Mouse (Mus musculus): ENCODE data around the gene Lbhd1.
"Not testable (repeated sequence)": the region's sequence is repeated elsewhere in the genome, so short reads cannot be mapped to it uniquely, and the experiment has no call there.

The Lbhd1 gene

DNA sequence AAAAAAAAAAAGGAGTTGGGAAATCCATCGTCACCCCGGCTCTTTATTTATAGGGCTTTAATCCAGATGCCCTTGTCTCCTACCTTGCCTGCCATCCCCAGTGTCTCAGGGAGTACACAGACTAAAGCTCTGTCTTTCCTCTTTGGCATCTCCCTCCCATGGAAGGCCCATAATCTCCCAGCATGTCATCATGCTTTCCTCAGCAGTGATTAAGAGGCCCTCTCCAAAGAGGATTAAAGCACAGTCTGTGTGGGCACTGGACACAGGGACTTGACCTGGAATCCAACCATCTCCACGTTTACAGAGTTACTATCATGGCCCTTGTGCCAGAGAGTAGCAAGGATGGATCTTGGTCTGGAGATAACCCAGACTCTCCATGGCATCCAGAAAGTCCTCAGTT lies at the start of gene Lbhd1, which contains the start of gene Gm49403:
Gene Lbhd1 (plus strand): TSS at position 117 of the 400 bp plus-strand sequence.
Gene Gm49403 (plus strand): TSS at position 315 of the 400 bp plus-strand sequence.
- DNase-seq (ENCODE audit: low spot score in 2 of 2) = no peak

DNA sequence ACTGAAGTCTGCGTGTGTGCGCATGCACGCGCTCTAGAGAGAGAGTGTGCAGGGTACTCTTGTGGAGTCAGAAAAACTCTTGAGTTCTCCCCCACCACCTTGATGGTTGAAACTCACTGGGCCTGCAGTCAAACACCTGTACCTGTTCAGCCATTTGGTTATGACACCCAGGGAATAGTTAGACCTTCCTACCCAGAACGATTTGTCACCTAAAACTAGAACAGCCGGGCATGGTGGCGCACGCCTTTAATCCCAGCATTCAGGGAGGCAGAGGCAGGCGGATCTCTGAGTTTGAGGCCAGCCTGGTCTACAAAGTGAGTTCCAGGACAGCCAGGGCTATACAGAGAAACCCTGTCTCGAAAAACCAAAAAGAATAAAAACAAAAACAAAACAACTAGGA lies 47.2 kb upstream of the Lbhd1 start:
- DNase-seq (ENCODE audit: low spot score in 2 of 2) = not testable (repeated sequence)

- DNase-seq (ENCODE audit: low spot score in 2 of 2) = peak; percentile 81 to 90
These were observed 46.2 kb upstream of the Lbhd1 start, which contains the start of gene Bscl2 for GRCm38 (mm10) chr19:8837251-8837791. TSS of gene Bscl2 (plus strand) at chr19:8837467.

- peak in 1 of 2 experiments; percentile 48 for DNase-seq (ENCODE audit: low spot score in 2 of 2)
These were observed 45.3 kb upstream of the Lbhd1 start for GRCm38 (mm10) chr19:8838041-8838730.

DNA sequence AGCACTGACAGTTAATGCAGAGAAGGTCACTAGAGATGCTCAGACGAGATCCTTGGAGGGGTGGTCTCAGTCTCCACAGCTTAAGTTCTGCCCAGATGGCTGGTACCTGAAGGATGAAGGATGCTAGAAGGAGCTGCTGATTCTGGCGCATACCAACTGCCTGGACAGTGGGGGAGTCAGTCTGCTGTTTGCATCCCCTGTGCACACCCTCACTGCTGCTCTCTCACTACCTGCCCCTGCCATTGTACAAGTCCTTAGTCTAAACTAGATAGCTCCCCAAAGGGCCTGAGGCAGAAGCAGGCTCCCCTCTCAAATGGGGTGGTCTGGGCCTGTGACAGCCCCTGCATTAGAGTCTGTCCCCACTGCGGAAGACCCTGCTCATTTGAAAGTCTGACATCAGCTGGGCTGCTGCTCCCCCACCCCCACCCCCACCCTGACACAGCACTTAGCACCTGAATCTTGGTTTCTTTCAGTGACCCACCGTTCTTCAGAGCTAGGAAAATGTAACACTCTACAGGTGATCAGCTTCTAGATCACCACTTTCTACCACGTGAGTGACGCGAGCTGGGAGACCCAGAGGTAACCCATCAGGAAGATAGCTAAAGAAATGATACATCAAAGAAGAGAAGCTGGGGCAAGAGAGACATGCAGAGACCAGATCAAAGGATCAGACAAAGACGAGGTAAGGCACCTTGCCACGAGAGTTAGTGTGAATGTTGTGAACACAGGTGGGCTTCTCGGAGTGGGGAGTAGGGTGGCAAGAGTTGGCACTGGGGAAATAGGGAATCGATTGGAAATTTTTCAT lies 44.2 kb upstream of the Lbhd1 start, which contains the start of gene Gng3:
Gene Gng3 (minus strand): TSS at position 92 of the 805 bp plus-strand sequence.
- DNase-seq (ENCODE audit: low spot score in 2 of 2) = peak; percentile 85 to 93

- peak in 1 of 2 experiments; percentile 76 for DNase-seq (ENCODE audit: low spot score in 2 of 2)
These were observed 43.4 kb upstream of the Lbhd1 start for GRCm38 (mm10) chr19:8839908-8840791.

GRCm38 (mm10) chr19:8841012-8841411 lies 42.5 kb upstream of the Lbhd1 start:
- no peak for DNase-seq (ENCODE audit: low spot score in 2 of 2)

DNA sequence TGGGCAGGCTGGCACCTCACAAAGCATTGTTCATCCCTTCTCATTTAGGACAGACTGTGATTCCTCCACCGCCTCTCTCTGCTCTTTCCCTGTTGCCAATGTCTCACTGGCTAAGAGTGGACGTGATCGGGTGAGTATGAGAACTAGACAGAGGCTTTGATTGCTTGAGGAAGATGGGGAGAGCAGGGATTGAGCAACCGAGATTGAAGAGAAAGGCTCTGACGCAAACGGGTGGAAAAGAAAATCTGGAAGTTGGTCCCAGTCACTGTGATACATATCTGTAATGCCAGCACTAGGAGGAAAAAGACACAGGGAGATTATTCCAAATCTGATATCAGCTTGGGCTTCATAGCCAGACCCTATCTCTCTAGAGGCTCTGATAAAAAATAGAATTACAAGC lies 40.6 kb upstream of the Lbhd1 start:
- DNase-seq (ENCODE audit: low spot score in 2 of 2) = no peak

- DNase-seq (ENCODE audit: low spot score in 2 of 2) = peak in 1 of 2 experiments; percentile 82
These were observed 39.0 kb upstream of the Lbhd1 start for GRCm38 (mm10) chr19:8844371-8845129.

GRCm38 (mm10) chr19:8848356-8848755 lies 35.2 kb upstream of the Lbhd1 start:
- no peak for DNase-seq (ENCODE audit: low spot score in 2 of 2)

DNA sequence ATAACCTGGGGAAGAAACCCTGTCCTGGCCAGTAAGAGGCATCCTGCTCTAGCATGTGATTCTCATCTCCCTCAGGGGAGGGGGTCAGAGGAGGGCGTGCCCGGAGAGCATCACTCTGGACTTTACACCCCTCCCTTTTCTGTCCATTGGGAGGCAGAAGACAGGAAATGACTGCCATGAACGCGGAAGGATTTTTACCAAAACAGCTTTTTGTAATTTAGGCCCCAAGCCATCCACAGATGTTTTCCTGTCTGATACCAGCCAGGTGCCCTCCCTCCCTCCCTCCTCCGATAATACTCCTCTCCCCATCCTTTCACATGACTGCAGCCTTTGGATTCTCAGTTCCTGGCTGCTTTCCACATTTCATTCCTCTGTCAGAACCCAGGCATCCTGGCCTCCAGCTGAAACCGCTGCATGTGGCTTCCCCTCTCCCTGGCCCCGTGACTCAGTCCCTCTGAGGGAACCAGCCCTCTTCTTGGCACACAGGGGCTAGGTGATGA lies 33.1 kb upstream of the Lbhd1 start, which contains the start of gene Lrrn4cl:
Gene Lrrn4cl (plus strand): TSS at position 367 of the 500 bp plus-strand sequence.
- DNase-seq (ENCODE audit: low spot score in 2 of 2) = no peak

GRCm38 (mm10) chr19:8851639-8852038 lies 31.9 kb upstream of the Lbhd1 start:
- no peak for DNase-seq (ENCODE audit: low spot score in 2 of 2)

GRCm38 (mm10) chr19:8852236-8852928 lies 31.1 kb upstream of the Lbhd1 start:
- no peak for DNase-seq (ENCODE audit: low spot score in 2 of 2)

GRCm38 (mm10) chr19:8853117-8853516 lies 30.4 kb upstream of the Lbhd1 start:
- no peak for DNase-seq (ENCODE audit: low spot score in 2 of 2)

- DNase-seq (ENCODE audit: low spot score in 2 of 2) = no peak
These were observed 25.8 kb upstream of the Lbhd1 start for GRCm38 (mm10) chr19:8857689-8858088.

- no peak for DNase-seq (ENCODE audit: low spot score in 2 of 2)
These were observed 24.5 kb upstream of the Lbhd1 start for GRCm38 (mm10) chr19:8859018-8859417.

DNA sequence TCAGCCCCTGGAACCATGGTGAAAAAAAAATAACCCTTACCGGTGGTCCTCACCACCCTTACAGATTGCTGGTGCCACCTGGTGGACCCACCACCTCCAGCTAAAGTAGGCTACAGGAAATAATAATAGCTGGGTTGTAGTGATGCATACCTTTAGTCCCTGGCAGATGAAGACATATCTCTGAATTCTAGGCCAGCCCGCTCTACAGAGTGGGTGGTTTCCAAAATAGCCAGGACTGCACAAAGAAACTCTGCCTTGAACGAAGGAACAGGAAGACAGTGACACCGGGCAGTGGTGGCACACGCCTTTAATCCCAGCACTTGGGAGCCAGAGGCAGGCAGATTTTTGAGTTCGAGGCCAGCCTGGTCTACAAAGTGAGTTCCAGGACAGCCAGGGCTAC lies 19.3 kb upstream of the Lbhd1 start:
- no peak for DNase-seq (ENCODE audit: low spot score in 2 of 2)

GRCm38 (mm10) chr19:8870381-8870780 lies 13.2 kb upstream of the Lbhd1 start:
- not testable (repeated sequence) for DNase-seq (ENCODE audit: low spot score in 2 of 2)

- no peak for DNase-seq (ENCODE audit: low spot score in 2 of 2)
These were observed 12.7 kb upstream of the Lbhd1 start for GRCm38 (mm10) chr19:8870838-8871237.

Measured in left cerebral cortex, adult 9 months (tissue).